Mouse (Mus musculus) lung, postnatal 10 days (tissue): Measurements from ENCODE around the gene Ttll1.
A peak's percentile ranks its signal among the peaks of the same experiment; 100 is the strongest.
"Not testable (repeated sequence)": the region's sequence is repeated elsewhere in the genome, so short reads cannot be mapped to it uniquely, and the experiment has no call there.

Experiments used
- DNase-seq: peaks from one replicate; pipeline ENCODE4 v3.0.0; 2021

Ttll1 gene

GRCm38 (mm10) chr15:83523638-83524332, 13.1 kb upstream of the Ttll1 start:
- no peak for DNase-seq

- DNase-seq: peak; percentile 17
These were observed 12.5 kb upstream of the Ttll1 start for GRCm38 (mm10) chr15:83523196-83523595.

GRCm38 (mm10) chr15:83520861-83521382, 10.2 kb upstream of the Ttll1 start:
- no peak for DNase-seq

GRCm38 (mm10) chr15:83518215-83519048, 7.7 kb upstream of the Ttll1 start:
- DNase-seq: peak; percentile 88

GRCm38 (mm10) chr15:83515018-83515417, 4.3 kb upstream of the Ttll1 start:
- no peak for DNase-seq

- DNase-seq: no peak
These were observed 2.0 kb upstream of the Ttll1 start for GRCm38 (mm10) chr15:83512489-83513281.

GRCm38 (mm10) chr15:83509950-83510804, 516 bp downstream of the Ttll1 start:
- DNase-seq: no peak

- not testable (repeated sequence) for DNase-seq
These were observed 9.2 kb downstream of the Ttll1 start for GRCm38 (mm10) chr15:83501483-83501882.

GRCm38 (mm10) chr15:83500352-83500751, 10.3 kb downstream of the Ttll1 start:
- peak; percentile 45 for DNase-seq

- no peak for DNase-seq
These were observed 11.4 kb downstream of the Ttll1 start for GRCm38 (mm10) chr15:83499211-83499755.

GRCm38 (mm10) chr15:83497299-83497698, 13.4 kb downstream of the Ttll1 start:
- no peak for DNase-seq

GRCm38 (mm10) chr15:83495787-83496367, 14.8 kb downstream of the Ttll1 start:
- no peak for DNase-seq

GRCm38 (mm10) chr15:83495195-83495594, 15.5 kb downstream of the Ttll1 start:
- DNase-seq: no peak

GRCm38 (mm10) chr15:83494572-83494920, 16.1 kb downstream of the Ttll1 start:
- no peak for DNase-seq

GRCm38 (mm10) chr15:83493856-83494571, 16.7 kb downstream of the Ttll1 start:
- DNase-seq: no peak

- peak; percentile 48 for DNase-seq
These were observed 18.8 kb downstream of the Ttll1 start for GRCm38 (mm10) chr15:83491891-83492290.

GRCm38 (mm10) chr15:83489471-83489870, 21.2 kb downstream of the Ttll1 start:
- DNase-seq: no peak

- DNase-seq: peak; percentile 27
These were observed 23.1 kb downstream of the Ttll1 start for GRCm38 (mm10) chr15:83487477-83488115.

GRCm38 (mm10) chr15:83484311-83484710, 26.4 kb downstream of the Ttll1 start:
- no peak for DNase-seq

- peak; percentile 49 for DNase-seq
These were observed 27.2 kb downstream of the Ttll1 start for GRCm38 (mm10) chr15:83483482-83483881.
